7 mouse cellular contexts compared by ENCODE assay signal in genomic region chr3:9499994-9500553, GRCm38 (mm10).
A peak's percentile ranks its signal among the peaks of the same experiment; 100 is the strongest.
DNase-seq lines count a peak whose midpoint lies in the region; ATAC-seq and TF ChIP-seq lines count a peak whose summit lies in the region.

No protein-coding gene starts in this region.

- DNase-seq in thymus, postnatal 4 days, result peak; percentile 32
- no peak for DNase-seq in thymus, adult 18-20 months
- peak; percentile 44 to 60 for DNase-seq in cerebellum, adult 2 months

- peak overlapping the region; percentile 94 for H3K27ac ChIP-seq in cerebellum, adult 2 months (ENCODE audit: insufficient read depth, low read length)
- peak overlapping the region; percentile 94 for H3K27ac ChIP-seq in heart, embryonic 12.5 days (ENCODE audit: poor library complexity, severe bottlenecking)
- peak overlapping the region; percentile 47; the same call in 1 of the 2 replicates for H3K27ac ChIP-seq in kidney, embryonic 16.5 days (ENCODE audit: low read length)

- no peaks in the 10 kb centered on the region for H3K27me3 ChIP-seq in cerebellum, adult 2 months (ENCODE audit: control insufficient read depth, insufficient read depth, low read length)
- H3K27me3 ChIP-seq in heart, embryonic 12.5 days (replicated peaks), result no peaks in the 10 kb centered on the region
- no peaks in the 10 kb centered on the region for H3K27me3 ChIP-seq in kidney, embryonic 16.5 days (ENCODE audit: insufficient read depth, low read length)

- H3K4me3 ChIP-seq in cerebellum, adult 2 months (replicated peaks; ENCODE audit: insufficient read depth, low read depth, low read length), result no peak overlapping the region
- H3K4me3 ChIP-seq in heart, embryonic 12.5 days, result no peak overlapping the region
- H3K4me3 ChIP-seq in kidney, embryonic 16.5 days (ENCODE audit: low read length), result no peak overlapping the region

- no peak for TF ChIP-seq CTCF in cerebellum, adult 2 months (IDR thresholded peaks at IDR 0.05; ENCODE audit: borderline replicate concordance, insufficient read depth, low read depth, low read length)

- no peaks in the 10 kb centered on the region for H3K9me3 ChIP-seq in heart, embryonic 12.5 days (replicated peaks)
- no peaks in the 10 kb centered on the region for H3K9me3 ChIP-seq in kidney, embryonic 16.5 days (ENCODE audit: low read length)

- H3K4me2 ChIP-seq in heart, embryonic 12.5 days, result peak overlapping the region; percentile 6
- peak overlapping the region; percentile 8; the same call in 1 of the 2 replicates for H3K4me2 ChIP-seq in kidney, embryonic 16.5 days (replicated peaks; ENCODE audit: low read depth, low read length)

- WGBS in cerebellum, adult 2 months, result 45% methylated on average over 8 of the region's 8 CpGs
- 49% methylated on average over 8 of the region's 8 CpGs for WGBS in heart, embryonic 12.5 days
- 30% methylated on average over 8 of the region's 8 CpGs for WGBS in kidney, embryonic 16.5 days

- no peak for TF ChIP-seq POLR2A in cerebellum, adult 2 months (IDR thresholded peaks at IDR 0.05; ENCODE audit: borderline replicate concordance, insufficient read depth, low read length)

- H3K9ac ChIP-seq in heart, embryonic 12.5 days, result peak overlapping the region; percentile 4; the same call in 1 of the 2 replicates
- H3K9ac ChIP-seq in kidney, embryonic 16.5 days (replicated peaks; ENCODE audit: low read length), result no peak overlapping the region

- peaks cover 12% of the 10 kb centered on the region for H3K4me1 ChIP-seq in cerebellum, adult 2 months (ENCODE audit: control insufficient read depth, insufficient read depth, low read length)
- peaks cover 75% of the 10 kb centered on the region for H3K4me1 ChIP-seq in heart, embryonic 12.5 days (replicated peaks)
- peaks cover 37% of the 10 kb centered on the region for H3K4me1 ChIP-seq in kidney, embryonic 16.5 days (ENCODE audit: insufficient read depth, low read length)

- no peaks in the 10 kb centered on the region for H3K36me3 ChIP-seq in heart, embryonic 12.5 days
- no peaks in the 10 kb centered on the region for H3K36me3 ChIP-seq in kidney, embryonic 16.5 days (ENCODE audit: insufficient read depth, low read length)

- ATAC-seq in heart, embryonic 12.5 days (ENCODE audit: insufficient number of reproducible peaks, low FRiP score), result peak; percentile 27
- ATAC-seq in kidney, embryonic 16.5 days (ENCODE audit: low FRiP score, low TSS enrichment), result peak; percentile 58
- ATAC-seq in monocyte, adult 5-6 weeks (replicated peaks; ENCODE audit: insufficient number of reproducible peaks, low FRiP score, low TSS enrichment, poor library complexity, severe bottlenecking), result peak; percentile 73
- ATAC-seq in erythroid progenitor cell, adult 5-6 weeks (replicated peaks; ENCODE audit: low FRiP score, poor library complexity, severe bottlenecking), result no peak

Comparison
In these comparisons a context has a peak if more than half of its experiments do, and no peak if none do; other contexts are left out.
1. DNase-seq: peak in thymus, postnatal 4 days (single experiment) and cerebellum, adult 2 months (2 of 2); none in thymus, adult 18-20 months (0 of 2).
2. Peak in every context shown above with its lines, with median percentiles within 50 percentile points of each other: H3K27ac ChIP-seq.